Mouse (Mus musculus): ENCODE measurements around the gene Bub3. TPM values are rescaled to one million over a fixed set of nuclear protein-coding genes. Genes with fewer than 3 reads are reported as not detected.

Bub3 gene
- total and polyA plus RNA-seq, 3 experiments: 168 to 321 (median 212) TPM

DNA sequence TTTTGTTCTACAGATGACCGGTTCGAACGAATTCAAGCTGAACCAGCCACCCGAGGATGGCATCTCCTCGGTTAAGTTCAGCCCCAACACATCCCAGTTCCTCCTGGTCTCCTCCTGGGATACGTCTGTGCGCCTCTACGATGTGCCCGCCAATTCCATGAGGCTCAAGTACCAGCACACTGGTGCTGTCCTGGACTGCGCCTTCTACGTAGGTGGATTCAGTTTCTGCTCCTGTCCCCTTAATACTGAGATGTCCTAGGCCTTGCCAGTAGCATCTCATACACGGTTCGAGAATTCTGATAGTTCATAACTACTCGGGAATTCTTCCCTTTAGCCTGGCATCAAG lies 648 bp downstream of the Bub3 start:
- peak overlapping the region; percentile 75 to 100 for H3K4me3 ChIP-seq (ENCODE audit: control insufficient read depth in 1 of 2, insufficient read depth in 1 of 2, low read depth in 2 of 2, low read length in 2 of 2)
- no peaks in the 10 kb centered on the region for H3K9me3 ChIP-seq (replicated peaks; ENCODE audit: insufficient read depth, low read length)
- TF ChIP-seq POLR2A (IDR thresholded peaks at IDR 0.05; ENCODE audit: control insufficient read depth in 1 of 2, insufficient read depth in 1 of 2, low read depth in 1 of 2, low read length in 2 of 2, poor library complexity in 1 of 2): peak in 1 of 2 experiments; percentile 6; a peak in 1 of 4 replicates
- peak; percentile 43; the same call in 1 of the 2 replicates for TF ChIP-seq SIN3A (IDR thresholded peaks at IDR 0.05; ENCODE audit: low read length)
- no peak for TF ChIP-seq CHD2 (IDR thresholded peaks at IDR 0.05; ENCODE audit: low read length)
- DNase-seq (ENCODE audit: low read depth, low spot score): no peak
- peaks cover 30 to 40% of the 10 kb centered on the region in 2 experiments for H3K36me3 ChIP-seq (ENCODE audit: control insufficient read depth in 1 of 2, insufficient read depth in 2 of 2, low read length in 2 of 2)
- peaks cover 3 to 9% of the 10 kb centered on the region in 2 experiments; a peak in 2 of 4 replicates for H3K4me1 ChIP-seq (ENCODE audit: control insufficient read depth in 1 of 2, insufficient read depth in 2 of 2, low read length in 2 of 2)
- peak overlapping the region; percentile 91 for H3K9ac ChIP-seq (ENCODE audit: control insufficient read depth, low read depth, low read length, poor library complexity, severe bottlenecking)
- no peaks in the 10 kb centered on the region for H3K27me3 ChIP-seq (ENCODE audit: control insufficient read depth in 1 of 2, insufficient read depth in 2 of 2, low read length in 2 of 2)
- H3K27ac ChIP-seq (ENCODE audit: control insufficient read depth, low read depth, low read length): peak overlapping the region; percentile 80
- H3K79me2 ChIP-seq (ENCODE audit: control insufficient read depth, insufficient read depth, low read length, poor library complexity): peaks cover 34% of the 10 kb centered on the region

DNA sequence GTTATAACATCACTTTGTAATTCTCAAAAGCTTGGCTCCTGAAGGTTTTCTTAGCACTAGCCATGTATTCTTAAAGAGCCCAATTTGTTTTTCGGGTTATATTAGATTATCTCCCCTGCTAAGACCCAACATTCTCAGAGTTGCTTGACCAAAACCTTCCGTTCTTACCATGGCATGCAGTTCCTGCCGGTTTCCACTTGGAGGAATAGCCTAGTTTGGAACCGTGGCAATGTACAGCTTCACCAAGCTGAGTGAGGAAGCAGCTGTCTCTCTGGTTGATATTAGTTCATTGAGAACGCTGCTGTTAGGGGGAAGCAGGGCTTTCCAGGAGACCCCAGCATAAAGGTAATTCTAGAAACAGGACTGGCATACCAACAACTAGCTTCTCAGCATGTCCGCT lies 15.2 kb downstream of the Bub3 start:
- H3K36me3 ChIP-seq (ENCODE audit: control insufficient read depth in 1 of 2, insufficient read depth in 2 of 2, low read length in 2 of 2): peaks cover 0 to 7% of the 10 kb centered on the region in 2 experiments; a peak in 2 of 4 replicates
- H3K4me1 ChIP-seq (ENCODE audit: control insufficient read depth in 1 of 2, insufficient read depth in 2 of 2, low read length in 2 of 2): no peaks in the 10 kb centered on the region
- H3K4me3 ChIP-seq (ENCODE audit: control insufficient read depth in 1 of 2, insufficient read depth in 1 of 2, low read depth in 2 of 2, low read length in 2 of 2): no peak overlapping the region
- H3K79me2 ChIP-seq (ENCODE audit: control insufficient read depth, insufficient read depth, low read length, poor library complexity): no peaks in the 10 kb centered on the region
- no peak for DNase-seq (ENCODE audit: low read depth, low spot score)
- H3K9ac ChIP-seq (ENCODE audit: control insufficient read depth, low read depth, low read length, poor library complexity, severe bottlenecking): no peak overlapping the region
- TF ChIP-seq TBP (IDR thresholded peaks at IDR 0.05; ENCODE audit: low read depth, low read length) (no peak), POLR2A (IDR thresholded peaks at IDR 0.05; ENCODE audit: control insufficient read depth in 1 of 2, insufficient read depth in 1 of 2, low read depth in 1 of 2, low read length in 2 of 2, poor library complexity in 1 of 2) (peak in 1 of 2 experiments; percentile 26; a peak in 1 of 4 replicates)
- H3K9me3 ChIP-seq (replicated peaks; ENCODE audit: insufficient read depth, low read length): no peaks in the 10 kb centered on the region
- no peak overlapping the region for H3K27ac ChIP-seq (ENCODE audit: control insufficient read depth, low read depth, low read length)
- H3K27me3 ChIP-seq (ENCODE audit: control insufficient read depth in 1 of 2, insufficient read depth in 2 of 2, low read length in 2 of 2): no peaks in the 10 kb centered on the region

GRCm38 (mm10) chr7:131582178-131582577 lies 22.2 kb downstream of the Bub3 start:
- TF ChIP-seq MYC (IDR thresholded peaks at IDR 0.05; ENCODE audit: low read depth, low read length) (no peak), MEF2A (IDR thresholded peaks at IDR 0.05; ENCODE audit: extremely low read depth, insufficient replicate concordance, low read depth, low read length, poor library complexity, severe bottlenecking) (no peak), POLR2AphosphoS5 (IDR thresholded peaks at IDR 0.05; ENCODE audit: borderline replicate concordance, low read depth, low read length) (no peak), SMC3 (IDR thresholded peaks at IDR 0.05; ENCODE audit: low read depth, low read length) (no peak), JUND (IDR thresholded peaks at IDR 0.05; ENCODE audit: low read depth, low read length) (no peak), TBP (IDR thresholded peaks at IDR 0.05; ENCODE audit: low read depth, low read length) (no peak), SIN3A (IDR thresholded peaks at IDR 0.05; ENCODE audit: low read length) (no peak), ZKSCAN1 (IDR thresholded peaks at IDR 0.05; ENCODE audit: low read depth, low read length) (no peak), GABPA (IDR thresholded peaks at IDR 0.05; ENCODE audit: low read depth, low read length) (no peak), UBTF (IDR thresholded peaks at IDR 0.05; ENCODE audit: borderline replicate concordance, insufficient read depth, low read depth, low read length) (no peak), USF1 (IDR thresholded peaks at IDR 0.05; ENCODE audit: low read depth, low read length) (no peak), POLR2AphosphoS2 (IDR thresholded peaks at IDR 0.05; ENCODE audit: low read length) (no peak), GATA1 (IDR thresholded peaks at IDR 0.05; ENCODE audit: low read depth, low read length) (no peak), CTCF (IDR thresholded peaks at IDR 0.05 in 2 of 3, conservative IDR thresholded peaks at IDR 0.05 in 1 of 3; ENCODE audit: control insufficient read depth in 1 of 3, insufficient read depth in 1 of 3, low read depth in 2 of 3, low read length in 3 of 3, poor library complexity in 1 of 3, severe bottlenecking in 1 of 3) (no peak)
- Histone ChIP-seq H3K9ac (ENCODE audit: control insufficient read depth, low read depth, low read length, poor library complexity, severe bottlenecking) (no peak overlapping the region), H3K9me3 (replicated peaks; ENCODE audit: insufficient read depth, low read length) (no peaks in the 10 kb centered on the region), H3K27ac (ENCODE audit: control insufficient read depth, low read depth, low read length) (no peak overlapping the region), H3K27me3 (ENCODE audit: control insufficient read depth in 1 of 2, insufficient read depth in 2 of 2, low read length in 2 of 2) (peaks cover 0 to 1% of the 10 kb centered on the region in 2 experiments; a peak in 1 of 4 replicates), H3K79me2 (ENCODE audit: control insufficient read depth, insufficient read depth, low read length, poor library complexity) (no peaks in the 10 kb centered on the region), H3K36me3 (ENCODE audit: control insufficient read depth in 1 of 2, insufficient read depth in 2 of 2, low read length in 2 of 2) (no peaks in the 10 kb centered on the region), H3K4me3 (ENCODE audit: control insufficient read depth in 1 of 2, insufficient read depth in 1 of 2, low read depth in 2 of 2, low read length in 2 of 2) (no peak overlapping the region), H3K4me1 (ENCODE audit: control insufficient read depth in 1 of 2, insufficient read depth in 2 of 2, low read length in 2 of 2) (no peaks in the 10 kb centered on the region)
- no peak for DNase-seq (ENCODE audit: low read depth, low spot score)
